Mouse (Mus musculus): ENCODE measurements at regions not wholly inside any gene's neighbourhood (a gene's known extent, or its start where the extent isn't known, plus 50 kb on each side); places are given as distances from the start of the nearest gene placed in this dataset.

GRCm38 (mm10) chr6:116848538-116849093, 131.9 kb upstream of the Tmem72 start:
- H3K9ac ChIP-seq: no peak overlapping the region
- H3K4me3 ChIP-seq: no peak overlapping the region
- H3K4me1 ChIP-seq (replicated peaks): no peaks in the 10 kb centered on the region
- no peak overlapping the region for H3K4me2 ChIP-seq
- H3K27me3 ChIP-seq: no peaks in the 10 kb centered on the region
- ATAC-seq (ENCODE audit: low FRiP score, low read depth): no peak
- H3K36me3 ChIP-seq: no peaks in the 10 kb centered on the region
- WGBS: 67% methylated on average over 10 of the region's 10 CpGs
- H3K9me3 ChIP-seq: no peaks in the 10 kb centered on the region
- H3K27ac ChIP-seq (replicated peaks): no peak overlapping the region

GRCm38 (mm10) chr6:116854029-116854428, 137.3 kb upstream of the Tmem72 start:
- WGBS: 57% methylated on average over 6 of the region's 6 CpGs
- Histone ChIP-seq H3K4me3 (no peak overlapping the region), H3K27ac (replicated peaks) (no peak overlapping the region), H3K4me1 (replicated peaks) (no peaks in the 10 kb centered on the region), H3K9me3 (no peaks in the 10 kb centered on the region), H3K36me3 (no peaks in the 10 kb centered on the region), H3K4me2 (no peak overlapping the region), H3K27me3 (no peaks in the 10 kb centered on the region), H3K9ac (no peak overlapping the region)
- ATAC-seq (ENCODE audit: low FRiP score, low read depth): no peak

DNA sequence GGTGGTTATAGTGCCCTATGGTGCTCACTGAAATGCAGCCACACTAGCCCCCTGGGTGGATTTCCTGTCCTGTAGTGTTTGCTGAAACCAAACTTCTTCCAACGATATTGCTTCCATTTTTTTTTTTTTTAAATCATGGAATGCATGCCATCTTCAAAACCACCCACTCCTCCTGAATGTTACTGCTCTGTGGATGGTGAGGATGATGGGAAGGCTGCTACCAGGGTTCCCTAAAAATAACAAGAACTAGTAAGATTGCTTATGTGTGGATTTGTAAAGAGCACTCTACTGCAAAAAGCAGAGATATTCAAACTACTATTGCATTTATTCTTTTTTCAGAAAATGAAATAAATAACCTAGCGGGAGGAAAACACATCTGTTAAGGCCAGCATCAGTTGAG, 139.4 kb upstream of the Tmem72 start:
- Histone ChIP-seq H3K36me3 (no peaks in the 10 kb centered on the region), H3K4me3 (no peak overlapping the region), H3K27ac (replicated peaks) (no peak overlapping the region), H3K27me3 (no peaks in the 10 kb centered on the region), H3K4me1 (replicated peaks) (no peaks in the 10 kb centered on the region), H3K4me2 (no peak overlapping the region), H3K9me3 (no peaks in the 10 kb centered on the region), H3K9ac (no peak overlapping the region)
- no peak for ATAC-seq (ENCODE audit: low FRiP score, low read depth)
- 79% methylated on average over 2 of the region's 2 CpGs for WGBS

DNA sequence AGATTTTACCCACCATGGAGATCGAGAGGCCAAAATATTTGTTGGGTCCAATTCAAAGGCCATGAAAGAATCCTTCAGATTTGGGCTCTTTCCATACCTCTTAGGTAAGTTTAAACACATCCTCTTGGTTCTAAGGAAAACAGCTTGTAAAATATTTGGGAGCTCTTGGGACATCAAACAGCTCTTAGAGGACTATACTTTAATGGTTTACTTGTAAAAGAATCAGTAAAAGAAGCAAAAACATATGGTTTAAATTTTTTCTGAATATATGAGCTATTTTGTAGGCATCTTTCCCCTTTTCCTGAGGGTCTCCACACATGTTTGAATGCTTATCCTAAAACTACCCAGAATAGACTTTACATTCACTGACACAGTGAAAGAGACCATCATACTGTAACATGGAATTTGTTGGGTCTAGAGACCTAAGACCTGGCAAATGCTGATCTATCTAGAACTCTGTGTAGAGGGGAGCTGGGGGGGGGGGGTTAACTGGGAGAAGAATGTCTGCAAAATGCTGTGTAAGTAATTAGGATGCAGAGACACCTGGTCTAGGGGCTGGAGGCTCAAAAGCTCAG, 140.3 kb upstream of the Tmem72 start:
- H3K9ac ChIP-seq: no peak overlapping the region
- H3K27ac ChIP-seq (replicated peaks): no peak overlapping the region
- no peaks in the 10 kb centered on the region for H3K9me3 ChIP-seq
- H3K27me3 ChIP-seq: no peaks in the 10 kb centered on the region
- no peaks in the 10 kb centered on the region for H3K4me1 ChIP-seq (replicated peaks)
- no peak overlapping the region for H3K4me2 ChIP-seq
- 97% methylated on average over 1 of the region's 1 CpGs for WGBS
- H3K36me3 ChIP-seq: no peaks in the 10 kb centered on the region
- no peak overlapping the region for H3K4me3 ChIP-seq
- ATAC-seq (ENCODE audit: low FRiP score, low read depth): no peak

DNA sequence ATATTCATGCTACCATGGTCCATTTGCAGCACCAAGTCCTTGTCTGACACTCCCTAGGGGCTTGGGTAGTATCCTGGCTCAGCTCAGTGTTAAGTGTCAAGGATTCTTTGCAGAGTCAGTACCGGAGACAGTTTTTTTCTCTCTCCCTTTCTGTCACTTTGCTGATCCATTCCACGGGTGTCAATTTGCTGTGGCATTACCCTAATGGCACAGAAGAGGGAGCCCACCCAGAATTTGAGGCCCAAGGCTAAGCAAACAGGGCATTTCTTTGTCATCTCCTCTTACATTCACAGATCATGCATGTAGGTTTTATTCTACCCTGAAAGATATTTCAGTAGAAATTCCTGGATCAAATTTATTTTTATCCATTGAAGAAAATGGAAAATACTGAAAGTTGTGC, 146.4 kb upstream of the Tmem72 start:
- 59% methylated on average over 2 of the region's 2 CpGs for WGBS
- Histone ChIP-seq H3K4me2 (no peak overlapping the region), H3K4me1 (replicated peaks) (no peaks in the 10 kb centered on the region), H3K27ac (replicated peaks) (no peak overlapping the region), H3K4me3 (no peak overlapping the region), H3K9me3 (no peaks in the 10 kb centered on the region), H3K9ac (no peak overlapping the region), H3K36me3 (no peaks in the 10 kb centered on the region), H3K27me3 (no peaks in the 10 kb centered on the region)
- no peak for ATAC-seq (ENCODE audit: low FRiP score, low read depth)

DNA sequence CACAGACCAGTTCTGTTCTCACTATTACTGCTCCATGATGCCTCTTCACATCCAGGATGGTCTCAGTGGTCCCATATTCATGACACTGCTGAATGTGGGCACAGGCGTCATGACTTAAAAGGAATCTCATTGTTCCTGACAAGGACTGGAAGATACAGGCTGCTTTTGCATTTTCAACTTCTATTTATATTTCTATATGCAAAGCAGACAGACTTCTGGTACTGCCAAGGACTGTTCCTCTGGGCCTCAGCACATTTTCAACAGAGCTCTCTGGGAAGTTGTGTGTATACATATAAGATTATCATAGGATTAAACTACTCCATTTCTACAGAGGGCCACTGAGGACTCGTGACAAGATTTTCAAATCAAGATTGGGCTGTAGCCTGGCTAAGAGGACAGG, 146.9 kb upstream of the Tmem72 start:
- H3K27ac ChIP-seq (replicated peaks): no peak overlapping the region
- no peaks in the 10 kb centered on the region for H3K27me3 ChIP-seq
- H3K36me3 ChIP-seq: no peaks in the 10 kb centered on the region
- H3K9me3 ChIP-seq: no peaks in the 10 kb centered on the region
- H3K9ac ChIP-seq: no peak overlapping the region
- no peaks in the 10 kb centered on the region for H3K4me1 ChIP-seq (replicated peaks)
- ATAC-seq (ENCODE audit: low FRiP score, low read depth): no peak
- H3K4me2 ChIP-seq: no peak overlapping the region
- WGBS: 79% methylated on average over 2 of the region's 2 CpGs
- H3K4me3 ChIP-seq: no peak overlapping the region

DNA sequence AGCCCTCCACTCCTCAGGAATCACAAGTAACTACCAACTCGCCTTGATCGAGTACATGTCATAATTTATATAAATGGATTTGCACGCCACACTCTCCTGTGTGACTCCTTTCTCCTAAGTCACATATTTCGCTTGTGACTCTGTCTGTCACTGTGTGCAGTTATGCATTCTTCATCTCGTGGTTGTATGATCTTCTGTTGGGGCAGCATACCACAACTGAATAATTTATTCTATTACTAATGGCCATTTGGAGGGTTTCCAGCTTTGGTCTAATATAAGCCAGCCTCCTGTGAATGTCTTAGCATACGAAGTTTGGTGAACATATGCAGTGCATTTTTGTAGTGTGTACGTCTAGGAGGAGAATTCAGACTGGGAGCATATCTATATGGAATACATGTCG, 176.6 kb upstream of the Tmem72 start:
- no peak overlapping the region for H3K27ac ChIP-seq (replicated peaks)
- 72% methylated on average over 8 of the region's 8 CpGs for WGBS
- H3K4me3 ChIP-seq: no peak overlapping the region
- no peaks in the 10 kb centered on the region for H3K9me3 ChIP-seq
- H3K4me2 ChIP-seq: no peak overlapping the region
- no peaks in the 10 kb centered on the region for H3K36me3 ChIP-seq
- H3K9ac ChIP-seq: no peak overlapping the region
- peaks cover 6% of the 10 kb centered on the region; the same call in 1 of the 2 replicates for H3K4me1 ChIP-seq (replicated peaks)
- ATAC-seq (ENCODE audit: low FRiP score, low read depth): no peak
- H3K27me3 ChIP-seq: no peaks in the 10 kb centered on the region

GRCm38 (mm10) chr6:116894252-116894651, 177.5 kb upstream of the Tmem72 start:
- Histone ChIP-seq H3K4me2 (no peak overlapping the region), H3K4me3 (no peak overlapping the region), H3K27ac (replicated peaks) (no peak overlapping the region), H3K36me3 (no peaks in the 10 kb centered on the region), H3K4me1 (replicated peaks) (peaks cover 6% of the 10 kb centered on the region; the same call in 1 of the 2 replicates), H3K9me3 (no peaks in the 10 kb centered on the region), H3K9ac (no peak overlapping the region), H3K27me3 (no peaks in the 10 kb centered on the region)
- 94% methylated on average over 5 of the region's 5 CpGs for WGBS
- no peak for ATAC-seq (ENCODE audit: low FRiP score, low read depth)

DNA sequence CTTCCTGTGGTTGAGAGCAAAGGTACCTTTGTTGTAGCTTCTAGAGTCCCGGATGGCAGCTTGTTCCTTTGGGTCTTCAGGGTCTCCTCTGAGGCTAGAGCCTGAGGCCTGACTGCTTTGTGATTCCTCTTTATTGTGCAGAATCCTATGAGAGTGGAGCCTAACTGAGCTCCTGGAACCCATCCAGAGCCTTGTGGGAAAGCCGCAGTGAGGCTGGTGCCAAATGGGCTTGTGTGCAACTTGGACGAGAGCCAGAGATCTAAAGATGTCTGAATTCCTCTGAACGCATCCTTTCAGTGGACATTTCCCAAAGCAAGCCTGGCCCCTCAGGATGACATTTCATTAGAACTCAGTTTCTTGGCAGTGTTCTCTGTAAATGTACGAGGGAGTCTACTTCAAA, 178.4 kb upstream of the Tmem72 start:
- Histone ChIP-seq H3K4me1 (replicated peaks) (peaks cover 6% of the 10 kb centered on the region; the same call in 1 of the 2 replicates), H3K4me3 (no peak overlapping the region), H3K36me3 (no peaks in the 10 kb centered on the region), H3K9ac (no peak overlapping the region), H3K27ac (replicated peaks) (0 out of 2 replicates have a peak overlapping the region, but pooled peaks have one; percentile 30), H3K4me2 (no peak overlapping the region), H3K9me3 (no peaks in the 10 kb centered on the region), H3K27me3 (no peaks in the 10 kb centered on the region)
- WGBS: 37% methylated on average over 5 of the region's 5 CpGs
- ATAC-seq (ENCODE audit: low FRiP score, low read depth): peak; percentile 77

DNA sequence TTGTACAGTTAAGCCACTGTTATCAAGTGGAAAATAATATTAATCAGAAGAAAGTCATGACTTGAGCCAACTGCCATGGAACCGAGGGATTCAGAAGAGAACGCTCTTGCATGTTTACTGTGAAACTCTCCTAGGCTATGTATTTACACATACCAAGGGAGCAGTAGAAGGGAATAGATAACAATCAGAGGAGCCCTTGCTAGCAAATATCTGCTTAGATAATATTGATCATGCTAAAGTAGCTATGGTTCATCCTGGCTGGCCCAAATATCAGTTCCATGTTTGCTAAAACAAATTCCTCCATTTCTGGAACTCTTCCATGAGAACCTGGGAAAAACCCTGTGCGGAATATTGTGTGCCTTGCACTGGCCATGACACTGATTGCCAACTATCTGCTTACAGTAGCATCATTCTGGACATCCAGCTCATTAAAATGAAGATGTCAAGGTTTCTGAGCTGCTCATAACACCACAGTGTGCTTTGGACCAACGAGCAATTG, 179.5 kb upstream of the Tmem72 start:
- Histone ChIP-seq H3K9me3 (no peaks in the 10 kb centered on the region), H3K27ac (replicated peaks) (no peak overlapping the region), H3K4me1 (replicated peaks) (peaks cover 6% of the 10 kb centered on the region; the same call in 1 of the 2 replicates), H3K27me3 (no peaks in the 10 kb centered on the region), H3K36me3 (no peaks in the 10 kb centered on the region), H3K4me3 (no peak overlapping the region), H3K9ac (no peak overlapping the region), H3K4me2 (no peak overlapping the region)
- no peak for ATAC-seq (ENCODE audit: low FRiP score, low read depth)
- 78% methylated on average over 4 of the region's 4 CpGs for WGBS

GRCm38 (mm10) chr6:116901816-116902215, 185.1 kb upstream of the Tmem72 start:
- no peaks in the 10 kb centered on the region for H3K36me3 ChIP-seq
- no peak overlapping the region for H3K27ac ChIP-seq (replicated peaks)
- no peak overlapping the region for H3K9ac ChIP-seq
- H3K27me3 ChIP-seq: no peaks in the 10 kb centered on the region
- no peak for ATAC-seq (ENCODE audit: low FRiP score, low read depth)
- WGBS: 38% methylated on average over 1 of the region's 1 CpGs
- H3K4me3 ChIP-seq: no peak overlapping the region
- H3K4me1 ChIP-seq (replicated peaks): no peaks in the 10 kb centered on the region
- no peaks in the 10 kb centered on the region for H3K9me3 ChIP-seq
- no peak overlapping the region for H3K4me2 ChIP-seq

- no peaks in the 10 kb centered on the region for H3K27me3 ChIP-seq
- no peak for ATAC-seq (ENCODE audit: low FRiP score, low read depth)
- H3K9me3 ChIP-seq: no peaks in the 10 kb centered on the region
- no peak overlapping the region for H3K9ac ChIP-seq
- no peaks in the 10 kb centered on the region for H3K36me3 ChIP-seq
- no peaks in the 10 kb centered on the region for H3K4me1 ChIP-seq (replicated peaks)
- no peak overlapping the region for H3K27ac ChIP-seq (replicated peaks)
- WGBS: 64% methylated on average over 3 of the region's 3 CpGs
- H3K4me3 ChIP-seq: no peak overlapping the region
- H3K4me2 ChIP-seq: no peak overlapping the region
Measured at GRCm38 (mm10) chr6:116902371-116902770, 185.7 kb upstream of the Tmem72 start.

Data from hindbrain, embryonic 15.5 days (tissue).